Mouse (Mus musculus) ovary, postnatal 36 days (tissue): ENCODE results near the gene Pecam1.
"Not testable (repeated sequence)": the region's sequence is repeated elsewhere in the genome, so short reads cannot be mapped to it uniquely, and the experiment has no call there.

Experiments used
- DNase-seq: peaks from one replicate; pipeline ENCODE4 v3.0.0; 2022; ENCODE audit warnings: low spot score, mixed read lengths

Gene Pecam1

GRCm38 (mm10) chr11:106666470-106667107, 83.8 kb downstream of the Pecam1 start:
- no peak for DNase-seq

GRCm38 (mm10) chr11:106665841-106666240, 84.6 kb downstream of the Pecam1 start:
- DNase-seq: no peak

- DNase-seq: no peak
Measured at GRCm38 (mm10) chr11:106665328-106665727, 85.1 kb downstream of the Pecam1 start.

GRCm38 (mm10) chr11:106664691-106665090, 85.7 kb downstream of the Pecam1 start:
- DNase-seq: no peak

GRCm38 (mm10) chr11:106663838-106664237, 86.6 kb downstream of the Pecam1 start:
- no peak for DNase-seq

- DNase-seq: no peak
Measured at GRCm38 (mm10) chr11:106662634-106663407, 87.6 kb downstream of the Pecam1 start.

GRCm38 (mm10) chr11:106660453-106661081, 89.9 kb downstream of the Pecam1 start:
- no peak for DNase-seq

GRCm38 (mm10) chr11:106659598-106660295, 90.7 kb downstream of the Pecam1 start:
- DNase-seq: no peak

GRCm38 (mm10) chr11:106658051-106658880, 92.2 kb downstream of the Pecam1 start:
- DNase-seq: peak; percentile 82

- not testable (repeated sequence) for DNase-seq
Measured at GRCm38 (mm10) chr11:106656896-106657498, 93.4 kb downstream of the Pecam1 start.

GRCm38 (mm10) chr11:106648347-106648746, 102.1 kb downstream of the Pecam1 start:
- peak; percentile 66 for DNase-seq

- DNase-seq: no peak
Measured at GRCm38 (mm10) chr11:106642966-106643637, 107.3 kb downstream of the Pecam1 start.

- no peak for DNase-seq
Measured at GRCm38 (mm10) chr11:106641580-106641979, 108.8 kb downstream of the Pecam1 start.

- no peak for DNase-seq
Measured at GRCm38 (mm10) chr11:106640059-106640458, 110.4 kb downstream of the Pecam1 start.

- no peak for DNase-seq
Measured at GRCm38 (mm10) chr11:106639356-106639692, 111.1 kb downstream of the Pecam1 start.

GRCm38 (mm10) chr11:106638551-106639355, 111.7 kb downstream of the Pecam1 start:
- no peak for DNase-seq

- DNase-seq: no peak
Measured at GRCm38 (mm10) chr11:106637754-106638153, 112.7 kb downstream of the Pecam1 start.

- no peak for DNase-seq
Measured at GRCm38 (mm10) chr11:106635946-106636345, 114.5 kb downstream of the Pecam1 start.

GRCm38 (mm10) chr11:106634175-106634574, 116.3 kb downstream of the Pecam1 start:
- not testable (repeated sequence) for DNase-seq

GRCm38 (mm10) chr11:106633456-106633855, 117.0 kb downstream of the Pecam1 start:
- DNase-seq: no peak
